Mouse (Mus musculus): ENCODE measurements at regions not wholly inside any gene's neighbourhood (a gene's known extent, or its start where the extent isn't known, plus 50 kb on each side); places are given as distances from the start of the nearest gene placed in this dataset.
A peak's percentile ranks its signal among the peaks of the same experiment; 100 is the strongest.
"Not testable (repeated sequence)": the region's sequence is repeated elsewhere in the genome, so short reads cannot be mapped to it uniquely, and the experiment has no call there.

- H3K9me3 ChIP-seq (replicated peaks; ENCODE audit: control insufficient read depth, low read length); H3K27me3 ChIP-seq (ENCODE audit: control insufficient read depth, insufficient read depth, low read length); ATAC-seq (replicated peaks; ENCODE audit: extremely low read depth, insufficient read depth, low FRiP score); H3K4me2 ChIP-seq (ENCODE audit: low read depth, low read length); H3K9ac ChIP-seq (ENCODE audit: low read length); H3K27ac ChIP-seq (ENCODE audit: low read length); H3K36me3 ChIP-seq (ENCODE audit: control insufficient read depth, insufficient read depth); H3K4me3 ChIP-seq (ENCODE audit: low read length): not testable (repeated sequence)
- WGBS = 65% methylated on average over 1 of the region's 1 CpGs
- peaks cover 31% of the 10 kb centered on the region for H3K4me1 ChIP-seq (ENCODE audit: control insufficient read depth, insufficient read depth, low read length)
These were observed 105.7 kb upstream of the Afdn start for GRCm38 (mm10) chr17:13654606-13655005.

GRCm38 (mm10) chr17:13656065-13656464 is 104.3 kb upstream of the Afdn start:
- Histone ChIP-seq H3K36me3 (ENCODE audit: control insufficient read depth, insufficient read depth) (no peaks in the 10 kb centered on the region), H3K4me3 (ENCODE audit: low read length) (0 out of 2 replicates have a peak overlapping the region, but pooled peaks have one; percentile 4), H3K27me3 (ENCODE audit: control insufficient read depth, insufficient read depth, low read length) (no peaks in the 10 kb centered on the region), H3K9ac (ENCODE audit: low read length) (no peak overlapping the region), H3K9me3 (replicated peaks; ENCODE audit: control insufficient read depth, low read length) (no peaks in the 10 kb centered on the region), H3K4me2 (ENCODE audit: low read depth, low read length) (peak overlapping the region; percentile 49), H3K4me1 (ENCODE audit: control insufficient read depth, insufficient read depth, low read length) (peaks cover 35% of the 10 kb centered on the region), H3K27ac (ENCODE audit: low read length) (no peak overlapping the region)
- 42% methylated on average over 3 of the region's 3 CpGs for WGBS
- no peak for ATAC-seq (replicated peaks; ENCODE audit: extremely low read depth, insufficient read depth, low FRiP score)

- peak overlapping the region; percentile 49 for H3K4me2 ChIP-seq (ENCODE audit: low read depth, low read length)
- H3K4me3 ChIP-seq (ENCODE audit: low read length) = peak overlapping the region; percentile 25
- no peak overlapping the region for H3K9ac ChIP-seq (ENCODE audit: low read length)
- peak overlapping the region; percentile 49 for H3K27ac ChIP-seq (ENCODE audit: low read length)
- no peaks in the 10 kb centered on the region for H3K9me3 ChIP-seq (replicated peaks; ENCODE audit: control insufficient read depth, low read length)
- 0 out of 2 replicates have a peak, but pooled peaks have one; percentile 21 for ATAC-seq (replicated peaks; ENCODE audit: extremely low read depth, insufficient read depth, low FRiP score)
- no peaks in the 10 kb centered on the region for H3K27me3 ChIP-seq (ENCODE audit: control insufficient read depth, insufficient read depth, low read length)
- WGBS = 6% methylated on average over 10 of the region's 15 CpGs
- H3K4me1 ChIP-seq (ENCODE audit: control insufficient read depth, insufficient read depth, low read length) = peaks cover 41% of the 10 kb centered on the region
- H3K36me3 ChIP-seq (ENCODE audit: control insufficient read depth, insufficient read depth) = no peaks in the 10 kb centered on the region
These were observed 103.7 kb upstream of the Afdn start for GRCm38 (mm10) chr17:13656485-13657181.

GRCm38 (mm10) chr17:13657182-13657562 is 103.2 kb upstream of the Afdn start:
- Histone ChIP-seq H3K27ac (ENCODE audit: low read length) (peak overlapping the region; percentile 49), H3K36me3 (ENCODE audit: control insufficient read depth, insufficient read depth) (no peaks in the 10 kb centered on the region), H3K4me1 (ENCODE audit: control insufficient read depth, insufficient read depth, low read length) (peaks cover 42% of the 10 kb centered on the region), H3K9ac (ENCODE audit: low read length) (no peak overlapping the region), H3K4me3 (ENCODE audit: low read length) (no peak overlapping the region; the same call in 1 of the 2 replicates), H3K9me3 (replicated peaks; ENCODE audit: control insufficient read depth, low read length) (no peaks in the 10 kb centered on the region), H3K4me2 (ENCODE audit: low read depth, low read length) (peak overlapping the region; percentile 49), H3K27me3 (ENCODE audit: control insufficient read depth, insufficient read depth, low read length) (no peaks in the 10 kb centered on the region)
- no peak for ATAC-seq (replicated peaks; ENCODE audit: extremely low read depth, insufficient read depth, low FRiP score)
- WGBS = 33% methylated on average over 10 of the region's 10 CpGs

GRCm38 (mm10) chr17:13657656-13658292 is 102.6 kb upstream of the Afdn start:
- H3K4me1 ChIP-seq (ENCODE audit: control insufficient read depth, insufficient read depth, low read length) = peaks cover 42% of the 10 kb centered on the region

GRCm38 (mm10) chr17:13658321-13658978 is 101.9 kb upstream of the Afdn start:
- Histone ChIP-seq H3K4me1 (ENCODE audit: control insufficient read depth, insufficient read depth, low read length) (peaks cover 42% of the 10 kb centered on the region), H3K27me3 (ENCODE audit: control insufficient read depth, insufficient read depth, low read length) (no peaks in the 10 kb centered on the region), H3K4me2 (ENCODE audit: low read depth, low read length) (peak overlapping the region; percentile 24; the same call in 1 of the 2 replicates), H3K27ac (ENCODE audit: low read length) (peak overlapping the region; percentile 74), H3K9me3 (replicated peaks; ENCODE audit: control insufficient read depth, low read length) (no peaks in the 10 kb centered on the region), H3K36me3 (ENCODE audit: control insufficient read depth, insufficient read depth) (no peaks in the 10 kb centered on the region), H3K4me3 (ENCODE audit: low read length) (no peak overlapping the region), H3K9ac (ENCODE audit: low read length) (no peak overlapping the region)
- WGBS = 55% methylated on average over 3 of the region's 3 CpGs
- no peak for ATAC-seq (replicated peaks; ENCODE audit: extremely low read depth, insufficient read depth, low FRiP score)

More at GRCm38 (mm10) chr17:13657656-13658292, 102.6 kb upstream of the Afdn start:
- WGBS = 33% methylated on average over 9 of the region's 9 CpGs
- ATAC-seq (replicated peaks; ENCODE audit: extremely low read depth, insufficient read depth, low FRiP score) = peak; percentile 49
- H3K9me3 ChIP-seq (replicated peaks; ENCODE audit: control insufficient read depth, low read length) = no peaks in the 10 kb centered on the region
- H3K4me2 ChIP-seq (ENCODE audit: low read depth, low read length) = no peak overlapping the region
- H3K36me3 ChIP-seq (ENCODE audit: control insufficient read depth, insufficient read depth) = no peaks in the 10 kb centered on the region
- peak overlapping the region; percentile 74 for H3K27ac ChIP-seq (ENCODE audit: low read length)
- H3K27me3 ChIP-seq (ENCODE audit: control insufficient read depth, insufficient read depth, low read length) = no peaks in the 10 kb centered on the region
- H3K9ac ChIP-seq (ENCODE audit: low read length) = no peak overlapping the region
- no peak overlapping the region for H3K4me3 ChIP-seq (ENCODE audit: low read length)

- Histone ChIP-seq H3K27me3 (ENCODE audit: control insufficient read depth, insufficient read depth, low read length) (no peaks in the 10 kb centered on the region), H3K27ac (ENCODE audit: low read length) (peak overlapping the region; percentile 74), H3K4me1 (ENCODE audit: control insufficient read depth, insufficient read depth, low read length) (peaks cover 42% of the 10 kb centered on the region), H3K9me3 (replicated peaks; ENCODE audit: control insufficient read depth, low read length) (no peaks in the 10 kb centered on the region), H3K36me3 (ENCODE audit: control insufficient read depth, insufficient read depth) (no peaks in the 10 kb centered on the region), H3K9ac (ENCODE audit: low read length) (no peak overlapping the region), H3K4me2 (ENCODE audit: low read depth, low read length) (peak overlapping the region; percentile 24; the same call in 1 of the 2 replicates), H3K4me3 (ENCODE audit: low read length) (no peak overlapping the region)
- 53% methylated on average over 8 of the region's 8 CpGs for WGBS
- ATAC-seq (replicated peaks; ENCODE audit: extremely low read depth, insufficient read depth, low FRiP score) = 0 out of 2 replicates have a peak, but pooled peaks have one; percentile 21
These were observed 101.2 kb upstream of the Afdn start for GRCm38 (mm10) chr17:13659103-13659502.

- peaks cover 42% of the 10 kb centered on the region for H3K4me1 ChIP-seq (ENCODE audit: control insufficient read depth, insufficient read depth, low read length)
- no peak overlapping the region for H3K27ac ChIP-seq (ENCODE audit: low read length)
- WGBS = 69% methylated on average over 4 of the region's 4 CpGs
These were observed 100.4 kb upstream of the Afdn start for GRCm38 (mm10) chr17:13659943-13660342.

GRCm38 (mm10) chr17:13661023-13661422 is 99.3 kb upstream of the Afdn start:
- Histone ChIP-seq H3K9ac (ENCODE audit: low read length) (no peak overlapping the region), H3K4me1 (ENCODE audit: control insufficient read depth, insufficient read depth, low read length) (peaks cover 40% of the 10 kb centered on the region)
- no peak for ATAC-seq (replicated peaks; ENCODE audit: extremely low read depth, insufficient read depth, low FRiP score)

More at GRCm38 (mm10) chr17:13659943-13660342, 100.4 kb upstream of the Afdn start:
- Histone ChIP-seq H3K9ac (ENCODE audit: low read length) (no peak overlapping the region), H3K4me3 (ENCODE audit: low read length) (no peak overlapping the region), H3K36me3 (ENCODE audit: control insufficient read depth, insufficient read depth) (no peaks in the 10 kb centered on the region), H3K27me3 (ENCODE audit: control insufficient read depth, insufficient read depth, low read length) (no peaks in the 10 kb centered on the region), H3K4me2 (ENCODE audit: low read depth, low read length) (no peak overlapping the region), H3K9me3 (replicated peaks; ENCODE audit: control insufficient read depth, low read length) (no peaks in the 10 kb centered on the region)
- no peak for ATAC-seq (replicated peaks; ENCODE audit: extremely low read depth, insufficient read depth, low FRiP score)

More at GRCm38 (mm10) chr17:13661023-13661422, 99.3 kb upstream of the Afdn start:
- H3K4me3 ChIP-seq (ENCODE audit: low read length) = no peak overlapping the region
- H3K4me2 ChIP-seq (ENCODE audit: low read depth, low read length) = no peak overlapping the region
- no peaks in the 10 kb centered on the region for H3K9me3 ChIP-seq (replicated peaks; ENCODE audit: control insufficient read depth, low read length)
- H3K27ac ChIP-seq (ENCODE audit: low read length) = peak overlapping the region; percentile 24
- no peaks in the 10 kb centered on the region for H3K27me3 ChIP-seq (ENCODE audit: control insufficient read depth, insufficient read depth, low read length)
- H3K36me3 ChIP-seq (ENCODE audit: control insufficient read depth, insufficient read depth) = no peaks in the 10 kb centered on the region
- 55% methylated on average over 8 of the region's 8 CpGs for WGBS
